Mouse (Mus musculus) MEL (cell line): Measurements from ENCODE around the gene Erv3. TPM values are rescaled to one million over a fixed set of nuclear protein-coding genes. Genes with fewer than 3 reads are reported as not detected.

Experiments
- DNase-seq: peaks from one replicate; pipeline ENCODE4 v3.0.0; 2011; ENCODE audit warnings: low read depth, low spot score
- H3K27ac ChIP-seq: 2 replicates; pipeline ENCODE4 v1.5.1; 2012; ENCODE audit warnings: low read depth, mild to moderate bottlenecking, control low read depth, low read length, moderate library complexity; ENCODE audit not compliant: control insufficient read depth
- H3K27me3 ChIP-seq, 2 experiments: fragments of 150-350 bp in 1 of 2; sonication (generic) in 1 of 2; 2 replicates each; pipeline ENCODE4 v1.6.1; 2012; ENCODE audit warnings: low read length in 2 of 2, mild to moderate bottlenecking in 2 of 2, improper control_type of control experiment in 1 of 2, moderate library complexity in 1 of 2; ENCODE audit not compliant: insufficient read depth in 2 of 2, control insufficient read depth in 1 of 2
- H3K36me3 ChIP-seq, 2 experiments: 2 replicates each; pipeline ENCODE4 v1.6.1; 2012 to 2014; ENCODE audit warnings: low read length in 2 of 2, improper control_type of control experiment in 1 of 2, inconsistent platforms in 1 of 2, mild to moderate bottlenecking in 1 of 2; ENCODE audit not compliant: insufficient read depth in 2 of 2, control insufficient read depth in 1 of 2
- H3K4me1 ChIP-seq, 2 experiments: fragments of 150-350 bp in 1 of 2; sonication (generic) in 1 of 2; 2 replicates each; pipeline ENCODE4 v1.6.1; 2012; ENCODE audit warnings: low read length in 2 of 2, improper control_type of control experiment in 1 of 2, mild to moderate bottlenecking in 1 of 2; ENCODE audit not compliant: insufficient read depth in 2 of 2, control insufficient read depth in 1 of 2
- H3K4me3 ChIP-seq, 2 experiments: fragments of 150-350 bp in 1 of 2; sonication (generic) in 1 of 2; 2 replicates each; pipeline ENCODE4 v1.5.1; 2012; ENCODE audit warnings: low read depth in 2 of 2, low read length in 2 of 2, mild to moderate bottlenecking in 2 of 2, moderate library complexity in 2 of 2, control low read depth in 1 of 2, improper control_type of control experiment in 1 of 2; ENCODE audit not compliant: control insufficient read depth in 1 of 2, insufficient read depth in 1 of 2
- H3K79me2 ChIP-seq: 2 replicates; pipeline ENCODE4 v1.6.1; 2012; ENCODE audit warnings: mild to moderate bottlenecking, low read length, moderate library complexity; ENCODE audit not compliant: control insufficient read depth, poor library complexity, insufficient read depth
- H3K9ac ChIP-seq: 2 replicates; pipeline ENCODE4 v1.6.1; 2012; ENCODE audit warnings: low read depth, mild to moderate bottlenecking, control low read depth, low read length, moderate library complexity; ENCODE audit not compliant: control insufficient read depth, poor library complexity, severe bottlenecking
- H3K9me3 ChIP-seq: fragments of 150-350 bp; sonication (generic); replicated peaks from 2 replicates; pipeline ENCODE4 v1.6.1; 2012; ENCODE audit warnings: mild to moderate bottlenecking, low read length, improper control_type of control experiment, moderate library complexity; ENCODE audit not compliant: insufficient read depth
- CHD2 ChIP-seq: IDR thresholded peaks from 2 replicates; pipeline ENCODE4 v1.6.1; 2011; ENCODE audit warnings: low read length, improper control_type of control experiment
- CTCF ChIP-seq, 3 experiments: IDR thresholded peaks in 2 of 3; conservative IDR thresholded peaks in 1 of 3; 2 replicates each; pipeline ENCODE4 v1.5.1; 2011 to 2012; ENCODE audit warnings: low read length in 3 of 3, low read depth in 2 of 3, mild to moderate bottlenecking in 2 of 3, improper control_type of control experiment in 1 of 3, inconsistent platforms in 1 of 3, mixed read lengths in 1 of 3, moderate library complexity in 1 of 3; ENCODE audit not compliant: control insufficient read depth in 1 of 3, insufficient read depth in 1 of 3, poor library complexity in 1 of 3, severe bottlenecking in 1 of 3
- E2F4 ChIP-seq: IDR thresholded peaks from 2 replicates; pipeline ENCODE4 v1.6.1; 2011; ENCODE audit warnings: low read depth, low read length, improper control_type of control experiment, borderline replicate concordance
- ELF1 ChIP-seq: IDR thresholded peaks from 2 replicates; pipeline ENCODE4 v1.6.1; 2014; ENCODE audit warnings: low read depth, mild to moderate bottlenecking, inconsistent platforms, low read length, improper control_type of control experiment, moderate library complexity
- ETS1 ChIP-seq: IDR thresholded peaks from 2 replicates; pipeline ENCODE4 v1.6.1; 2012; ENCODE audit warnings: low read depth, mild to moderate bottlenecking, inconsistent platforms, low read length, improper control_type of control experiment, moderate library complexity
- GABPA ChIP-seq: IDR thresholded peaks from 2 replicates; pipeline ENCODE4 v1.6.1; 2012; ENCODE audit warnings: low read depth, mild to moderate bottlenecking, inconsistent platforms, low read length, improper control_type of control experiment, moderate library complexity
- MAZ ChIP-seq: IDR thresholded peaks from 2 replicates; pipeline ENCODE4 v1.6.1; 2012; ENCODE audit warnings: low read depth, mild to moderate bottlenecking, inconsistent platforms, low read length, improper control_type of control experiment
- MEF2A ChIP-seq: IDR thresholded peaks from 2 replicates; pipeline ENCODE4 v1.6.1; 2014; ENCODE audit warnings: low read depth, mild to moderate bottlenecking, inconsistent platforms, low read length, improper control_type of control experiment; ENCODE audit not compliant: poor library complexity, insufficient replicate concordance, severe bottlenecking; ENCODE audit errors: extremely low read depth
- MXI1 ChIP-seq: IDR thresholded peaks from 2 replicates; pipeline ENCODE4 v1.6.1; 2011; ENCODE audit warnings: mild to moderate bottlenecking, low read depth, low read length, improper control_type of control experiment
- MYB ChIP-seq: IDR thresholded peaks from 2 replicates; pipeline ENCODE4 v1.6.1; 2011; ENCODE audit warnings: mild to moderate bottlenecking, low read depth, low read length, improper control_type of control experiment
- NELFE ChIP-seq: IDR thresholded peaks from 2 replicates; pipeline ENCODE4 v1.6.1; 2011; ENCODE audit warnings: low read depth, low read length, improper control_type of control experiment
- POLR2AphosphoS2 ChIP-seq: IDR thresholded peaks from 2 replicates; pipeline ENCODE4 v1.6.1; 2011; ENCODE audit warnings: low read length, improper control_type of control experiment
- POLR2AphosphoS5 ChIP-seq: IDR thresholded peaks from 2 replicates; pipeline ENCODE4 v1.6.1; 2012; ENCODE audit warnings: low read depth, borderline replicate concordance, mild to moderate bottlenecking, inconsistent platforms, low read length, moderate library complexity, mixed read lengths
- RAD21 ChIP-seq: IDR thresholded peaks from 2 replicates; pipeline ENCODE4 v1.6.1; 2011; ENCODE audit warnings: mild to moderate bottlenecking, low read depth, low read length, improper control_type of control experiment
- RCOR1 ChIP-seq: IDR thresholded peaks from 2 replicates; pipeline ENCODE4 v1.6.1; 2012; ENCODE audit warnings: low read depth, mild to moderate bottlenecking, inconsistent platforms, low read length, improper control_type of control experiment
- SMC3 ChIP-seq: IDR thresholded peaks from 2 replicates; pipeline ENCODE4 v1.6.1; 2011; ENCODE audit warnings: low read depth, low read length, improper control_type of control experiment
- TAL1 ChIP-seq: IDR thresholded peaks from 2 replicates; pipeline ENCODE4 v1.6.1; 2012; ENCODE audit warnings: mild to moderate bottlenecking, inconsistent platforms, low read length, moderate library complexity, mixed read lengths
- TCF12 ChIP-seq: IDR thresholded peaks from 2 replicates; pipeline ENCODE4 v1.6.1; 2014; ENCODE audit warnings: low read depth, mild to moderate bottlenecking, inconsistent platforms, low read length, improper control_type of control experiment, moderate library complexity
- UBTF ChIP-seq: IDR thresholded peaks from 2 replicates; pipeline ENCODE4 v1.6.1; 2012; ENCODE audit warnings: low read depth, mild to moderate bottlenecking, inconsistent platforms, low read length, improper control_type of control experiment, moderate library complexity, borderline replicate concordance; ENCODE audit not compliant: insufficient read depth
- ZC3H11A ChIP-seq: IDR thresholded peaks from 2 replicates; pipeline ENCODE4 v1.6.1; 2012; ENCODE audit warnings: low read depth, mild to moderate bottlenecking, inconsistent platforms, low read length, improper control_type of control experiment
- ZKSCAN1 ChIP-seq: IDR thresholded peaks from 2 replicates; pipeline ENCODE4 v1.6.1; 2012; ENCODE audit warnings: low read depth, mild to moderate bottlenecking, inconsistent platforms, low read length, improper control_type of control experiment, moderate library complexity
- ZMIZ1 ChIP-seq: IDR thresholded peaks from 2 replicates; pipeline ENCODE4 v1.6.1; 2012; ENCODE audit warnings: low read depth, mild to moderate bottlenecking, inconsistent platforms, low read length, improper control_type of control experiment, moderate library complexity
- ZNF384 ChIP-seq: IDR thresholded peaks from 2 replicates; pipeline ENCODE4 v1.6.1; 2012; ENCODE audit warnings: low read depth, mild to moderate bottlenecking, inconsistent platforms, low read length, improper control_type of control experiment
- polyA plus RNA-seq, 2 experiments: library from polyadenylated mRNA; stranded (reverse) in 1 of 2; unstranded in 1 of 2; fragments of >175 nt in 1 of 2; fragments of >200 nt in 1 of 2; gene quantifications; 2 replicates each; pipeline versions ENCODE4 v1.2.1 to v1.2.4; 2012; ENCODE audit warnings: low replicate concordance in 2 of 2, low read depth in 1 of 2; ENCODE audit not compliant: insufficient read length in 2 of 2, insufficient read depth in 1 of 2, missing spikeins in 1 of 2
- total RNA-seq: library from RNA; depleted of rRNA; stranded (reverse); fragments of 300-350 nt; gene quantifications from 2 replicates; pipeline ENCODE4 v1.2.3, GENCODE M21; 2012; rRNA removed

Erv3 gene
- total and polyA plus RNA-seq, 3 experiments, result 0.36 to 0.62 TPM; not detected in 1

DNA sequence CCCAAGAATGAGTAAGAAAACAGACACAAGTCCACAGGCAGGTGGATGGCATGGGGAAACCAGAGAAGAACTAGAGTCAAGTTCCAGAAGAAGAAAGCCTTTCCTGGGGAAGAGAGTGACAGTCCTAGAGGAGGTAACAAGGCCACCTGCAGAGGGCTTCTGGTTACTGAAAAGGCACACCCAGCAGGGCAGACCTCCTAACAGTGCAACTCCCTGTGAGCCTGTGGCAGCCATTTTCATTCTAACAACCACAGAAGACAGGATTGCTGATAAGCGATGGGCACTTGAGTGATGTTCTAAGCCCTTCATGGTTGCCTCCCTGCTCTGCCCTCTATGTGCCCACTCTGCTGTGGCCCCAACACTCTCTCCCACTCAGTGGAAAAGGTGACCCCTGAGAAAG, 54.2 kb downstream of the Erv3 start:
- no peak overlapping the region for H3K27ac ChIP-seq
- H3K4me1 ChIP-seq, result no peaks in the 10 kb centered on the region
- TF ChIP-seq ZC3H11A (no peak), RAD21 (no peak), MAZ (no peak), NELFE (no peak), POLR2AphosphoS5 (no peak), ZNF384 (no peak), RCOR1 (no peak), E2F4 (no peak), GABPA (no peak), MEF2A (no peak), ZMIZ1 (no peak), UBTF (no peak), TAL1 (no peak), MXI1 (no peak), CHD2 (no peak), ELF1 (no peak), TCF12 (no peak), CTCF (IDR thresholded peaks at IDR 0.05 in 2 of 3, conservative IDR thresholded peaks at IDR 0.05 in 1 of 3; ENCODE audit: control insufficient read depth in 1 of 3, insufficient read depth in 1 of 3, low read depth in 2 of 3, low read length in 3 of 3, poor library complexity in 1 of 3, severe bottlenecking in 1 of 3) (no peak), POLR2AphosphoS2 (no peak)
- H3K4me3 ChIP-seq, result no peak overlapping the region
- H3K79me2 ChIP-seq, result no peaks in the 10 kb centered on the region
- H3K9ac ChIP-seq, result no peak overlapping the region
- H3K27me3 ChIP-seq, result peaks cover 0 to 2% of the 10 kb centered on the region in 2 experiments; a peak in 2 of 4 replicates
- DNase-seq, result no peak
- no peaks in the 10 kb centered on the region for H3K9me3 ChIP-seq
- no peaks in the 10 kb centered on the region for H3K36me3 ChIP-seq

DNA sequence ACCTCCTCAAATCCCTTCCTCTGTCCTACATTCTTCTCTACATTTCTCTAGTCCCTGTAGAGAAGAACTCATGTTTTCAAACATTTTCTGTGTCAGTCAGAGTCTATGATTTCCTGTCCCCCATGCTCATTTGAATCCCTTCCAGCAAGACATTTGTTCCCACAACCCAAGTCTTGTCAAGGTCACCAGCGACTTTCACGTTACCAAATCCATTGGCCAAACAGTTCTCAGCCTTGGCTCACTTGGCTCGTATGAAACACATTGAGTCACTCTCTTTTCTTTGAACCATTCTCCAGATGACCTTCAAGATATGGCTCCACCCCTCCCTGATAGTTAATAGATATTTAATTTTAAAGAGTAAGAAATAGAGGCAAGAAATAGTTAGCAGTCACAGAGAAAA, 55.7 kb downstream of the Erv3 start:
- Histone ChIP-seq H3K9me3 (no peaks in the 10 kb centered on the region), H3K4me1 (no peaks in the 10 kb centered on the region), H3K9ac (no peak overlapping the region), H3K36me3 (no peaks in the 10 kb centered on the region), H3K79me2 (no peaks in the 10 kb centered on the region), H3K4me3 (no peak overlapping the region), H3K27me3 (peaks cover 0 to 2% of the 10 kb centered on the region in 2 experiments; a peak in 2 of 4 replicates), H3K27ac (no peak overlapping the region)
- no peak for DNase-seq
- no peak for TF ChIP-seq NELFE
- no peak for TF ChIP-seq MEF2A
- TF ChIP-seq SMC3, result no peak
- no peak for TF ChIP-seq ETS1
- TF ChIP-seq ZKSCAN1, result no peak
- no peak for TF ChIP-seq MYB

Other genes with a start within 250 kb of the Erv3 start
- gene Prnp, start 50.2 kb upstream of the Erv3 start, total RNA-seq, result 17.1 and 18.3 TPM in 2 replicates
- 10 to 100 TPM in 1 of 2 experiments, not detected in 1; 24.0 TPM for gene Prnp, start 50.2 kb upstream of the Erv3 start, polyA plus RNA-seq
- not detected in 2 replicates for gene Prn, start 50.2 kb upstream of the Erv3 start, total RNA-seq
- not detected for gene Prn, start 50.2 kb upstream of the Erv3 start, polyA plus RNA-seq
- not detected in 2 replicates for gene Prnd, start 91.1 kb upstream of the Erv3 start, total RNA-seq
- under 1 TPM in 1 of 2 experiments, not detected in 1; 0.06 TPM for gene Prnd, start 91.1 kb upstream of the Erv3 start, polyA plus RNA-seq
- 0.59 and 0.69 TPM in 2 replicates for gene Rassf2, start 170.5 kb upstream of the Erv3 start, total RNA-seq
- gene Rassf2, start 170.5 kb upstream of the Erv3 start, polyA plus RNA-seq, result 1 to 10 TPM in 1 of 2 experiments, not detected in 1; 4.1 TPM